Mouse (Mus musculus): ENCODE measurements around the gene Mpzl2.

DNA sequence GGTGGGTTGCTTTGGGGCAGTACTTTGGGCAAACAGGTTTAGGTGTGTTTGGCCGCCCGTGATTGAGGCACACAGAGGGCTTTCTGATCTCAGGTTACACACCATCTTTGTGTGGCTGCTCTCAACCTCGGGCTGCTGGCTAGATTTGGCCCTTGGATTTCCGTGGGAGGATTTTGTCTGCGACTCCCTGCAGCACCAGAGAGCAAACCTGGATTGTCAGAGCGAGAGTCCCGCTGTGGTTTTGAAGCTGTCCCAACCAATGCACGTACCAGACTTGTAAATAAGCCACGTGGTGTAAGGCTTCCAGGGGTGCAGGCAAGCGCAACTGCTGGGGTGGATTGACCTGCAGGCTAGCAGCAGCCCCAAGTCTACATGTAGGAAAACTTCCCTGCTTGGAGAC, 3.3 kb downstream of the Mpzl2 start:
- no peak for TF ChIP-seq POLR2A (IDR thresholded peaks at IDR 0.05; ENCODE audit: insufficient read depth, low read length)
- TF ChIP-seq CTCF (IDR thresholded peaks at IDR 0.05; ENCODE audit: low read depth, low read length): no peak
